Mouse (Mus musculus) liver, adult 2 months (tissue): ENCODE measurements at regions not wholly inside any gene's neighbourhood (a gene's known extent, or its start where the extent isn't known, plus 50 kb on each side); places are given as distances from the start of the nearest gene placed in this dataset.

Experiments used
- DNase-seq: peaks from one replicate; pipeline ENCODE4 v3.0.0-alpha.2; 2011; ENCODE audit warnings: low read depth, low spot score; ENCODE audit errors: extremely low read depth
- H3K27ac ChIP-seq: fragments of 200-500 bp; replicated peaks from 2 replicates; pipeline ENCODE4 v1.5.1; 2012; ENCODE audit warnings: low read depth, mild to moderate bottlenecking, control low read depth, inconsistent platforms, low read length; ENCODE audit not compliant: insufficient read depth
- H3K27me3 ChIP-seq: fragments of 200-500 bp; 2 replicates; pipeline ENCODE4 v1.6.1; 2012; ENCODE audit warnings: mild to moderate bottlenecking, moderate library complexity, low read length, inconsistent platforms; ENCODE audit not compliant: control insufficient read depth, insufficient read depth
- H3K36me3 ChIP-seq: fragments of 200-500 bp; 2 replicates; pipeline ENCODE4 v1.6.1; 2012; ENCODE audit warnings: low read length, inconsistent platforms; ENCODE audit not compliant: control insufficient read depth, insufficient read depth
- H3K4me1 ChIP-seq: fragments of 200-500 bp; 2 replicates; pipeline ENCODE4 v1.6.1; 2011; ENCODE audit warnings: low read length; ENCODE audit not compliant: control insufficient read depth, insufficient read depth
- H3K4me3 ChIP-seq: fragments of 200-500 bp; 2 replicates; pipeline ENCODE4 v1.5.1; 2011; ENCODE audit warnings: low read depth, mild to moderate bottlenecking, control low read depth, low read length, moderate library complexity; ENCODE audit not compliant: insufficient read depth
- H3K79me2 ChIP-seq: fragments of 200-500 bp; 2 replicates; pipeline ENCODE4 v1.6.1; 2012; ENCODE audit warnings: inconsistent platforms, mild to moderate bottlenecking, low read length, moderate library complexity; ENCODE audit not compliant: control insufficient read depth, insufficient read depth
- H3K9ac ChIP-seq: fragments of 200-500 bp; 2 replicates; pipeline ENCODE4 v1.6.1; 2012; ENCODE audit warnings: low read depth, mild to moderate bottlenecking, control low read depth, inconsistent platforms, low read length
- CTCF ChIP-seq: fragments of 200-500 bp; IDR thresholded peaks from 2 replicates; pipeline ENCODE4 v1.5.1; 2011; ENCODE audit warnings: low read depth, low read length, control low read depth
- POLR2A ChIP-seq: fragments of 200-500 bp; IDR thresholded peaks from 2 replicates; pipeline ENCODE4 v1.6.1; 2011; ENCODE audit warnings: low read length, control low read depth; ENCODE audit not compliant: insufficient read depth; ENCODE audit errors: extremely low read depth
- WGBS: fragments of 180-500 bp; shearing (Covaris S2); methylation state at CpG from one replicate; pipeline ENCODE4 v1.1.7; 2018; 5-methylcytosine and 5-hydroxymethylcytosine counted together

DNA sequence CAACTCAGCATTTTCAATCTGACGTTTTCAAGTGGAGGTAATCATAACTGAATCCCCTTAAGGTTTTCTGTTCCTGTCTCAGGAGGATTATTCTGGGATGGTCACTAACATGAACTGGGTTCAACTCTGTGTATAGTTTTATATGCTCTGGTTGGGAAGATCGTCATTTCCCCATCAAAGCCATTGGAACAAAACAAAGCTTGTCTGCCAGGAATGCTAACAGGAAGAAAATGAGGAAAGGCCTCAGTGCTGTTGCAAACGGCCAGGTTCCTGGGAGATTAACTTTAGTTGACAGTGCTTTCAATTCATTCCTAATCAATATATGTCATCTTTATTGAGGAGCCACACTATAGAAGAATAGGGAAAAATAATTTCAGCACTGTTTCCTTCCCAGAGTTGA, 432.5 kb upstream of the Adamts16 start:
- no peak for TF ChIP-seq POLR2A
- no peak for TF ChIP-seq CTCF

DNA sequence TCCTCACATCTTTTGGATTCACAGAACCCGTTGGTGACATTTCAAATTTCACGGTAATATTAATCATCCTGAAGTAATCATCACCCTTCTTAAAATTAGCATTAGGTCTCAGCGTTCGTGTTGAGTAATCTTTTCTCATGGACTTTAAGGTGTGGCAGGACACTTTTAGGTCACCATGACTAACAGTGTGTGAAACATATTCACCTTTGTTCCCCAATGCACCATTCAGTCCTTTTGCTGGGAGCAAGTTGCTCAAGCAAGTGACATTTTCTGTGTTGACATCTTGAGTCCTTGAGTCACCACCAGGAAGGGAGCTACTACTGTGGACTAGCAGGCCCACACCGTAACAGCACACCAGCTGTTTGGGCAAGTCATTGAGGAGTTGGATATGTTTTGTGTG, 431.9 kb upstream of the Adamts16 start:
- TF ChIP-seq POLR2A, result no peak
- no peak for TF ChIP-seq CTCF
- no peak for DNase-seq
- H3K27ac ChIP-seq, result no peak overlapping the region

More for the DNA sequence above, 432.5 kb upstream of the Adamts16 start:
- H3K36me3 ChIP-seq, result no peaks in the 10 kb centered on the region
- DNase-seq, result no peak
- no peaks in the 10 kb centered on the region for H3K4me1 ChIP-seq
- H3K4me3 ChIP-seq, result no peak overlapping the region
- H3K27me3 ChIP-seq, result no peaks in the 10 kb centered on the region
- 53% methylated on average over 3 of the region's 3 CpGs for WGBS
- H3K9ac ChIP-seq, result no peak overlapping the region
- H3K27ac ChIP-seq, result no peak overlapping the region
- no peaks in the 10 kb centered on the region for H3K79me2 ChIP-seq

DNA sequence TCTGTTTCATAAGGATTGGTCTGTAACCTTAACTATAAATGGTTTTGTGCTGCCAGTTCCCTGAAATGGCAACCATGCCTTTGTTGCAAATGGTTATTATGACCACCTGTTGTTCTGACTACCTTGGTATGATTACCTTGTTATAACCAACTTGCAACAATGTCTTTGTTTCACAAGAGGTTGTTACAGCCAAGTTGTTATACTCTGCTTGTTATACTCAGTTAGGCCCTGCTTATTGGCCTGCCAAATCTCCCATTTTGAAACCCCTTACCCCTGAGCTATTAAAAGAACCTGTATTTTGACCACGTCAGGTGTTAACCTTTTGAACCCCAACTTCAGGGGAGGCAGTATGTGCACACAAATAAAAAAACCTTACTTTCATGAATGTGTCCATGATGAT, 431.5 kb upstream of the Adamts16 start:
- H3K4me1 ChIP-seq, result no peaks in the 10 kb centered on the region
- no peak overlapping the region for H3K9ac ChIP-seq
- DNase-seq, result no peak
- H3K27ac ChIP-seq, result no peak overlapping the region
- no peaks in the 10 kb centered on the region for H3K79me2 ChIP-seq
- H3K27me3 ChIP-seq, result no peaks in the 10 kb centered on the region
- no peak overlapping the region for H3K4me3 ChIP-seq
- no peak for TF ChIP-seq POLR2A
- no peak for TF ChIP-seq CTCF
- WGBS, result 66% methylated on average over 1 of the region's 1 CpGs
- no peaks in the 10 kb centered on the region for H3K36me3 ChIP-seq

More for the DNA sequence above, 431.9 kb upstream of the Adamts16 start:
- H3K27me3 ChIP-seq, result no peaks in the 10 kb centered on the region
- H3K36me3 ChIP-seq, result no peaks in the 10 kb centered on the region
- 89% methylated on average over 5 of the region's 5 CpGs for WGBS
- H3K79me2 ChIP-seq, result no peaks in the 10 kb centered on the region
- H3K9ac ChIP-seq, result no peak overlapping the region
- H3K4me1 ChIP-seq, result no peaks in the 10 kb centered on the region
- H3K4me3 ChIP-seq, result no peak overlapping the region

DNA sequence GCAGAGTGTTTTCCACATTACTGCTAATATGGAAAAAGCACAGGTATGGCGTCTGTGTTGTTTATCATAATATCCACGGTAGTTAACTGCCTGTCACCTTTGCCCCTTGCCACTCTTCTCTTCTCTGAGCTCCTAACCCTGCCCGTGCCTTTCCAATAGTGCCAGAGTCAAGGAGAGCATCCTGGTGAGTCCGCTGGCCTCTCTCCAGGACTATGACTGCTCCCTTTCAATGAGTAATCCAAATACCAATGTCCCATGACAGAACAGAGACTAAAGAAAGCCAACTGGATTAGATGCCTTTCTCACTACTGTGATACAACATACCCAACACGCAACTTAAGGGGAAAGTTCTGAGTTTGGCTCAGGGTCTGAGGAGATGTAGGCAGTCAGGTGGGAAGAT, 430.8 kb upstream of the Adamts16 start:
- TF ChIP-seq CTCF, result no peak
- TF ChIP-seq POLR2A, result no peak
- H3K9ac ChIP-seq, result no peak overlapping the region
- no peaks in the 10 kb centered on the region for H3K36me3 ChIP-seq
- H3K4me3 ChIP-seq, result no peak overlapping the region
- peak; percentile 4 for DNase-seq
- H3K27ac ChIP-seq, result no peak overlapping the region
- H3K27me3 ChIP-seq, result no peaks in the 10 kb centered on the region
- H3K79me2 ChIP-seq, result no peaks in the 10 kb centered on the region
- no peaks in the 10 kb centered on the region for H3K4me1 ChIP-seq
- WGBS, result 67% methylated on average over 5 of the region's 5 CpGs

DNA sequence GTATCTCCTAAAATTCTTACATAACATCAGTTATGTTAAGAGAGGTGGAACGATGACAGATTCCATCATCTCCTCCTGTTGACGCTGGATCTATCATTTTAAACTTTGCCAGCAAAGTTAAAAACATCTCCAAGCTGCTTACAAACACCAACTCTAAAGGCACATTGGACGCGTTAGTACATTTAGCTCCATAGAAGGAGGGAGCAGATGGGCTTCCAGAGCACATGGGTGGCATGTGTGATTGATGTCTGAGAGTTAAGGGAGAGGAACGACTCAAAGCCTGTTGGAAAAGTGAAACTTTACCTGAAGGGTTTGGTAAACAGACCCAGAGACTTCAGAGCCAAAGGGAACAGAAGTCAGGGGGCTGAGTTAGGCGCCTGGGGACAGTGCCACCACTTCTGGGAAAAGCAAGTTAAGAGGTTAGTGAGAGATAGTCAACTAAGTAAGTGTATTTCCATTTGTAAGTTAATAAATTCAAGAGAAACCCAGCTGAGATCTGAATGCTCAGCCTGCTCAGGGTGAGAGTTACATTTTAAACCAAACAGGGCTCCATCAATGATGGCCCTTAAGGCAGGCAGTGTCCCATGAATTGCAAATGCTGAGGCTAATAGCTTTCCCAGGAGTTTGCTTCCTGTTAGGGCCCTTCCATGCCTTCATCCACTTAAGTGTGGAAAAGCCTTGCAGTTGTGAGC, 430.3 kb upstream of the Adamts16 start:
- 64% methylated on average over 6 of the region's 6 CpGs for WGBS
- no peak for DNase-seq
- no peak overlapping the region for H3K9ac ChIP-seq
- no peaks in the 10 kb centered on the region for H3K4me1 ChIP-seq
- no peak overlapping the region for H3K27ac ChIP-seq
- H3K79me2 ChIP-seq, result no peaks in the 10 kb centered on the region
- TF ChIP-seq POLR2A (no peak), CTCF (no peak)
- no peak overlapping the region for H3K4me3 ChIP-seq
- no peaks in the 10 kb centered on the region for H3K27me3 ChIP-seq
- H3K36me3 ChIP-seq, result no peaks in the 10 kb centered on the region

DNA sequence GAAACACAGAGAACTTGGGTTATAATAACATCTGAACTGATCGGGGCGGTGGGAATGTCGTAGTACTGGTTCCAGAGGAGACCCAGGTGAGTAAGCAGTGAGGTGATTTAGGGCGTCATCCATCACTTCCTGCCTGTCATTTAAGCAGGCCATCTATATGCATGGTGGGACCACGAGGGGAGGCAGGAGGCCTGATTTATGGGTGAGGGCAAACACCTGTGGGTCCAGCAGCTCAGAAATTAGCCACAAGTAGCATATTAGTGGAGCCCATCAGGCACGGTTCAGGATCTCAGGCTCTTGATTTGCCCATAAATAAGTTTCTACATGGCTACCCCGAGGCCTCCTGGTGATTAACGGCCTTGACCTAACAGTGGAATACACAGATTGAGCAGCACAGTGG, 428.8 kb upstream of the Adamts16 start:
- no peak for DNase-seq
- no peak overlapping the region for H3K4me3 ChIP-seq
- H3K4me1 ChIP-seq, result no peaks in the 10 kb centered on the region
- no peaks in the 10 kb centered on the region for H3K79me2 ChIP-seq
- H3K27ac ChIP-seq, result no peak overlapping the region
- WGBS, result 79% methylated on average over 8 of the region's 8 CpGs
- no peaks in the 10 kb centered on the region for H3K36me3 ChIP-seq
- no peak overlapping the region for H3K9ac ChIP-seq
- no peaks in the 10 kb centered on the region for H3K27me3 ChIP-seq
- no peak for TF ChIP-seq POLR2A
- TF ChIP-seq CTCF, result no peak
